Mouse (Mus musculus) liver, embryonic 12.5 days (tissue): Measurements from ENCODE around the gene Pid1. TPM values are rescaled to one million over a fixed set of nuclear protein-coding genes. Genes with fewer than 3 reads are reported as not detected.

Experiments used
- ATAC-seq: fragments of 200-750 bp; cut with Nextera tagmentation; 2 replicates; pipeline ENCODE4 v1.8.0; 2017; ENCODE audit warnings: moderate number of reproducible peaks, mild to moderate bottlenecking, moderate library complexity
- H3K27ac ChIP-seq: fragments of 300-500 bp; sonication (generic); 2 replicates; pipeline ENCODE4 v1.5.1; 2016; ENCODE audit warnings: mild to moderate bottlenecking
- H3K27me3 ChIP-seq: fragments of 300-500 bp; sonication (generic); replicated peaks from 2 replicates; pipeline ENCODE4 v1.6.1; 2016; ENCODE audit warnings: mild to moderate bottlenecking, moderate library complexity
- H3K36me3 ChIP-seq: fragments of 300-500 bp; sonication (generic); 2 replicates; pipeline ENCODE4 v1.6.1; 2016; ENCODE audit warnings: mild to moderate bottlenecking, moderate library complexity
- H3K4me1 ChIP-seq: fragments of 300-500 bp; sonication (generic); 2 replicates; pipeline ENCODE4 v1.6.1; 2016
- H3K4me2 ChIP-seq: fragments of 300-500 bp; sonication (generic); 2 replicates; pipeline ENCODE4 v1.6.1; 2016; ENCODE audit warnings: mild to moderate bottlenecking, moderate library complexity
- H3K4me3 ChIP-seq: fragments of 300-500 bp; sonication (generic); 2 replicates; pipeline ENCODE4 v1.5.1; 2016; ENCODE audit warnings: mild to moderate bottlenecking, moderate library complexity
- H3K9ac ChIP-seq: fragments of 300-500 bp; sonication (generic); 2 replicates; pipeline ENCODE4 v1.6.1; 2016; ENCODE audit warnings: mild to moderate bottlenecking, moderate library complexity
- H3K9me3 ChIP-seq: fragments of 300-500 bp; sonication (generic); replicated peaks from 2 replicates; pipeline ENCODE4 v1.6.1; 2016; ENCODE audit warnings: mild to moderate bottlenecking, moderate library complexity
- WGBS: fragments of 180-500 bp; shearing (Covaris S2); methylation state at CpG from one replicate; pipeline ENCODE4 v1.1.7; 2016; ENCODE audit not compliant: insufficient replicate concordance; 5-methylcytosine and 5-hydroxymethylcytosine counted together
- polyA plus RNA-seq: library from polyadenylated mRNA; unstranded; fragments of >200 nt; fragmentation: Nextera tagmentation; extraction: Ambion mirVana; gene quantifications from 2 replicates; pipeline ENCODE4 v1.2.1, GENCODE M21; 2016

Gene Pid1
- polyA plus RNA-seq, 1 experiment from 2014 or later, result 18.7 TPM

GRCm38 (mm10) chr1:84386481-84387146 is 22.6 kb upstream of the Pid1 start:
- Histone ChIP-seq H3K4me3 (no peak overlapping the region), H3K27ac (no peak overlapping the region), H3K9ac (no peak overlapping the region), H3K9me3 (no peaks in the 10 kb centered on the region), H3K36me3 (no peaks in the 10 kb centered on the region), H3K4me2 (no peak overlapping the region), H3K27me3 (no peaks in the 10 kb centered on the region), H3K4me1 (no peaks in the 10 kb centered on the region)
- 71% methylated on average over 8 of the region's 8 CpGs for WGBS
- ATAC-seq, result no peak

- Histone ChIP-seq H3K36me3 (no peaks in the 10 kb centered on the region), H3K9me3 (no peaks in the 10 kb centered on the region), H3K4me2 (no peak overlapping the region), H3K9ac (no peak overlapping the region), H3K4me3 (no peak overlapping the region), H3K4me1 (no peaks in the 10 kb centered on the region), H3K27ac (no peak overlapping the region), H3K27me3 (no peaks in the 10 kb centered on the region)
- 47% methylated on average over 1 of the region's 1 CpGs for WGBS
- ATAC-seq, result no peak
Observed at GRCm38 (mm10) chr1:84382709-84383108, 18.7 kb upstream of the Pid1 start.

- Histone ChIP-seq H3K9ac (no peak overlapping the region), H3K27ac (no peak overlapping the region), H3K4me3 (no peak overlapping the region), H3K27me3 (no peaks in the 10 kb centered on the region), H3K9me3 (no peaks in the 10 kb centered on the region), H3K4me1 (no peaks in the 10 kb centered on the region), H3K36me3 (no peaks in the 10 kb centered on the region), H3K4me2 (no peak overlapping the region)
- no peak for ATAC-seq
- WGBS, result 70% methylated on average over 5 of the region's 5 CpGs
Observed at GRCm38 (mm10) chr1:84382064-84382463, 18.1 kb upstream of the Pid1 start.

GRCm38 (mm10) chr1:84380895-84381294 is 16.9 kb upstream of the Pid1 start:
- Histone ChIP-seq H3K9ac (no peak overlapping the region), H3K36me3 (no peaks in the 10 kb centered on the region), H3K27me3 (no peaks in the 10 kb centered on the region), H3K9me3 (no peaks in the 10 kb centered on the region), H3K27ac (no peak overlapping the region), H3K4me2 (no peak overlapping the region), H3K4me1 (no peaks in the 10 kb centered on the region), H3K4me3 (no peak overlapping the region)
- WGBS, result 74% methylated on average over 3 of the region's 3 CpGs
- no peak for ATAC-seq

GRCm38 (mm10) chr1:84367733-84368132 is 3.8 kb upstream of the Pid1 start:
- no peak overlapping the region for H3K4me2 ChIP-seq
- no peak overlapping the region for H3K9ac ChIP-seq
- no peaks in the 10 kb centered on the region for H3K4me1 ChIP-seq
- H3K9me3 ChIP-seq, result no peaks in the 10 kb centered on the region
- H3K27ac ChIP-seq, result no peak overlapping the region
- no peak for ATAC-seq
- H3K36me3 ChIP-seq, result no peaks in the 10 kb centered on the region
- no peak overlapping the region for H3K4me3 ChIP-seq
- 55% methylated on average over 3 of the region's 3 CpGs for WGBS
- H3K27me3 ChIP-seq, result no peaks in the 10 kb centered on the region

- 39% methylated on average over 3 of the region's 3 CpGs for WGBS
- H3K27ac ChIP-seq, result no peak overlapping the region
- H3K4me3 ChIP-seq, result no peak overlapping the region
- no peaks in the 10 kb centered on the region for H3K4me1 ChIP-seq
- H3K4me2 ChIP-seq, result no peak overlapping the region
- H3K9me3 ChIP-seq, result no peaks in the 10 kb centered on the region
- no peak overlapping the region for H3K9ac ChIP-seq
- no peak for ATAC-seq
- no peaks in the 10 kb centered on the region for H3K36me3 ChIP-seq
- no peaks in the 10 kb centered on the region for H3K27me3 ChIP-seq
Observed at GRCm38 (mm10) chr1:84366553-84366952, 2.6 kb upstream of the Pid1 start.

DNA sequence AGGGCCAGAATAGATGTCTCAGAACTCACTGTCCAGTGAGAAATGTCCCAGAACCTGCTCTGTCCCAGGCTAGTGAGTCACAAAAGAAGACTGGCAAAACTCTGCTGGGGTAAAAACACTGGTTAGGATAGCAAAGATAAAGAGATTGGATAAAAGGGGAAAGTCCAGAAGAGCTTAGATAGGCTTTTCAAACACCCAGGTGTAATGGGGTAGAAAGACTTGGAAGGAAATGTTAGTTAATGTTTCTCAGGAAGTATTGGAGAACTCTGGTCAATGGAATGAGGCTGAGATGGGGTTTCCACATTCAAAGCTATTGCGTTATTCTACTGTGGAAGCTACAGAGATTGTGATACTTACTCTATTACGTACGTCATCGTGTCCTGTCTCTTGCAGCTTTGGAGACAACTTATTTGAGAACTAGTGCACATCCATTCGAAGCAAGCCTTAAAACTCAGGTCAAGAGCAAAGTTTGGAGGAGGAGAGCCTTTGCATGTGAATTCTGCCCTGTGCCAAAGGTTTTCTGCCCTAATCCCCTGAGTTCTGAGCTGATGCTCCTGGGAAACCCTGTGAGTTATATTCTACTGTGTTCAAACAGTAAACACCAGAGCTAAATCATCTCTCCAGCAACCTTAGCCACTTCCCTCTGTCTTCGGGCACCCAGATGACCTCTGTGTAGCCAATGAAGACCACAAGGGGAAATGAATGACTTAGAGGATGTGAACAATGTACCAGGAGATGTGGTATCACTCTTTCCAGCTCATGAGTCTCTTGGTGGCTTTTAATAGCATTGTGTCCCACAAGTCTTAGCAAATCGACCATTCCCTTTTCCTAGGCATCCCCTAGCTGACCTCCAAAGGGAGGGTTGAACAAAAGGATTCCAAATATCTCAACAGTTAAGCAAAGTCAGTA is 1.0 kb downstream of the Pid1 start:
- no peak for ATAC-seq
- H3K4me1 ChIP-seq, result no peaks in the 10 kb centered on the region

DNA sequence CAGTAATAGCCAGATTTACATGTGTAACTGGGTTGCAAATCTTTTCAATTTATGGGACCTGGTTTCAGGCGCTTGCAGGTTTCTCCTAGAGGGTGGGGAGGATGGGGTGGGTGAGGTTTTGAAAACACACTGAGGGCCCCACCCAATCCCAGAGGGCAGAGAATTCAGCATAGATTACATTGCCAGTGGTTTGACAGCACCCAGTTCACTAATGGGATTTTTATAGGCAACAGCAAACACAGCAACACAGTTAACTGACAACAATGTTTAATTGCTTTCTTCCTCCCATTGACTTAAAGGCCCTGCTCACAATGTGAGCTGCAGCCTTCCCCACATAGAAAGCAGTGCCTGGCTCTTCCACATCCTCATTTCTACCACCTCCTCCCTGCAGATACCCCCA is 1.8 kb downstream of the Pid1 start:
- no peak overlapping the region for H3K4me3 ChIP-seq
- H3K9ac ChIP-seq, result no peak overlapping the region
- no peak overlapping the region for H3K4me2 ChIP-seq
- H3K36me3 ChIP-seq, result no peaks in the 10 kb centered on the region
- H3K27ac ChIP-seq, result no peak overlapping the region
- ATAC-seq, result no peak
- H3K9me3 ChIP-seq, result no peaks in the 10 kb centered on the region
- 65% methylated on average over 1 of the region's 1 CpGs for WGBS
- no peaks in the 10 kb centered on the region for H3K27me3 ChIP-seq
- no peaks in the 10 kb centered on the region for H3K4me1 ChIP-seq

More for the DNA sequence above, 1.0 kb downstream of the Pid1 start:
- H3K9ac ChIP-seq, result no peak overlapping the region
- no peaks in the 10 kb centered on the region for H3K27me3 ChIP-seq
- no peaks in the 10 kb centered on the region for H3K36me3 ChIP-seq
- no peaks in the 10 kb centered on the region for H3K9me3 ChIP-seq
- no peak overlapping the region for H3K4me3 ChIP-seq
- 52% methylated on average over 7 of the region's 7 CpGs for WGBS
- no peak overlapping the region for H3K27ac ChIP-seq
- H3K4me2 ChIP-seq, result no peak overlapping the region

DNA sequence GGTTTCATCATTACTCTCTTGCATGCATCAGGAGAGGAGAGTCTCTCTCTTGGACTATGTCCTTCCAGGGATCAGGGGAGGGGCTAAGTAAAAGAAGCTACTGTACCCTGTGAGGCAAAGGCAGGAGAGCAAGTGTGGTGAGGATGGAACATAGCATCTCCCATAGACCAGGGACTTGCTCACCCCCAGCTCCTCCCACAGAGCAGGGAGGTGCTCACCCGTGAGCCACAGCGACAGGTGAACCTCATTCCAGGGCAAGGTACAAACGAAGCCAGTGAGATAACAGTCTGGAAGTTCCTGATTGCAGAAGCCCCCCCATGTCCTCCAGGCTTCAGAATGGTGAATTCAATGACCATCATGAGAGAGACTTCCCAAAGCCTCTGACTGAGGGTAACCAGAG is 2.6 kb downstream of the Pid1 start:
- no peak overlapping the region for H3K4me3 ChIP-seq
- no peak for ATAC-seq
- H3K4me1 ChIP-seq, result no peaks in the 10 kb centered on the region
- H3K36me3 ChIP-seq, result no peaks in the 10 kb centered on the region
- H3K9ac ChIP-seq, result no peak overlapping the region
- H3K27ac ChIP-seq, result no peak overlapping the region
- H3K9me3 ChIP-seq, result no peaks in the 10 kb centered on the region
- H3K4me2 ChIP-seq, result no peak overlapping the region
- no peaks in the 10 kb centered on the region for H3K27me3 ChIP-seq
- 46% methylated on average over 3 of the region's 3 CpGs for WGBS

DNA sequence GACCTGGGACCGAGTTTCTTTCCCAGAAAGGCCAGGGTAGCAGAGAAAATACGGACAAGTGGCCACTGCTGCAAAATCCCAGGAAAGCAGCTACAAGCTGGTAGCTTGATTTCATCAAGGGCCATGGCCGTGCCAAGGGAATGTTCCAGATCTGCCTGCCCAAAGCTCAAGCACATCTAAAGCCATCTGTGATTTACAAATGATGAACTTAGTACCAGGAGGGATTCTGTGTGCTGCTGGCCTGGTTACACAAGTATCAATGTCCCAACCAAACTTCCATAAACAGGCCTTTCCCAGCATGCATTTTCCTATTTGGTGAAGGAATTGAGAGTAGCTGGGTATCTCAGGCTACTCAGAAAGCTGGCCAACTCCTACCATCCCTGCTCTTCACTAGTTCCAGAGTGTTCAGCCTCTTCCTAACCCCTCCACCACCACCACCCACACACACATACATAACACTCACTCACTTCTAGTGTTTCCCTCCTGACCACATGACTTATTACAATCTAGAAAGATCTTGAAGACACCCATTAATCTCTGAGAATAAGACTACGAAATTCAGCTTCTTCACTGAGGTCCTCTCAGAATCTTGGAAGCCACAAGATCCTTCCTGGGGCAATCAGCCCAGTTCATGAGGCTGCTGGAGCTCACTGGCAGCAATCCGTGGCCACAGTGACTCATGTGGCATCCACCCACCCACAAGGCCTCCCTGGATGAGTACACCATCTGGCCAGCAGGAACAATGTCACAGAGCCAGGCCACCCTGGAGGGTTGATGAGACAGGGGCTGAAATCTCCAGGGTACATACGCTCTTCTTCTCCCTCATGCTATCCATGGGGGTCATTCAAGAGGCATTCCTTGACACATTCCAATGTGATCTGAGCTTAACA is 4.1 kb downstream of the Pid1 start:
- no peak overlapping the region for H3K9ac ChIP-seq
- H3K9me3 ChIP-seq, result no peaks in the 10 kb centered on the region
- H3K4me3 ChIP-seq, result no peak overlapping the region
- no peaks in the 10 kb centered on the region for H3K27me3 ChIP-seq
- 55% methylated on average over 6 of the region's 6 CpGs for WGBS
- H3K4me1 ChIP-seq, result no peaks in the 10 kb centered on the region
- no peak for ATAC-seq
- no peaks in the 10 kb centered on the region for H3K36me3 ChIP-seq
- no peak overlapping the region for H3K27ac ChIP-seq
- H3K4me2 ChIP-seq, result no peak overlapping the region

- Histone ChIP-seq H3K4me1 (no peaks in the 10 kb centered on the region), H3K4me3 (no peak overlapping the region), H3K27me3 (no peaks in the 10 kb centered on the region), H3K9ac (no peak overlapping the region), H3K27ac (no peak overlapping the region), H3K36me3 (no peaks in the 10 kb centered on the region), H3K4me2 (no peak overlapping the region), H3K9me3 (no peaks in the 10 kb centered on the region)
- ATAC-seq, result no peak
- WGBS, result 71% methylated on average over 5 of the region's 5 CpGs
Observed at GRCm38 (mm10) chr1:84357216-84357615, 6.8 kb downstream of the Pid1 start.

DNA sequence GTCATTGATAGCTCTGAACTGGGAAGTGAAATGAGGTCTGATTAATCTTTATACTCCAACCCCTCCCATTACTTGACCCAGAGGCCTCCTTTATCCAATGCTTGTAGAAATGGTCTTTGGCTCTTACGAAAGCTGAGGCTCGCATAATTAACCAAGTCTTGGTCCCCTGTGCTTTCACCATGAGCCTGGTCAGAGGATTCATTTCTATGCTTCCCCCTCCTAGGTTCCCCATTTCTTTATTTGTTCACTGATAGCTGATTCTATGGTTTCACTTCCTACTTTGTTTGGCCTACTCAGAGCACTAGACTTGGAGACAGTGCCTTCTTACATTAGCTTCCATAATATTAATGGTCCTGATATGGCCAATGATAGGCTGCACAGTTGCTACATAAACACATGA is 13.7 kb downstream of the Pid1 start:
- no peak for ATAC-seq
- WGBS, result 66% methylated on average over 2 of the region's 2 CpGs
- H3K4me1 ChIP-seq, result no peaks in the 10 kb centered on the region

More for the DNA sequence above, 13.7 kb downstream of the Pid1 start:
- H3K9ac ChIP-seq, result no peak overlapping the region
- H3K27me3 ChIP-seq, result no peaks in the 10 kb centered on the region
- H3K9me3 ChIP-seq, result no peaks in the 10 kb centered on the region
- H3K4me3 ChIP-seq, result no peak overlapping the region
- no peak overlapping the region for H3K4me2 ChIP-seq
- H3K36me3 ChIP-seq, result no peaks in the 10 kb centered on the region
- no peak overlapping the region for H3K27ac ChIP-seq
